Mouse (Mus musculus): Measurements from ENCODE around the gene Msi2.
A peak's percentile ranks its signal among the peaks of the same experiment; 100 is the strongest.

Gene Msi2

DNA sequence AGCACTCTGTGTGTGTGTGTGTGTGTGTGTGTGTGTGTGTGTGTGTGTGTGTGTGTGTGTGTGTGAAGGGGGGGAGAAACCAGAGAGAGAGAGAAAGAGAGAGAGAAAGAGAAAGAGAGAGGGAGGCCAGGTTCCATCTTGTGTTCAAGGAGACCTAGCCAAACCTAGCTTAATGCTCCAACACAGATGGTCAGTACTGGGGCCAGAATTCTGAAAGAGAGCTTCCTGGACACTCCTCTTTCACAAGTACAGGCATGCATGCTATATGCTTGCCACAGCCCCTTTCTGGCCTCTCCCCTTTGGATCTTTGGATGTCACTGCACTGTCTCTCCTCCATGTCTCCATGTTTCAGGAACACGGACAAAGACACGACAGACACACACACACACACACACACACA, 41.7 kb downstream of the Msi2 start:
- DNase-seq (ENCODE audit: low spot score in 2 of 2) = no peak

DNA sequence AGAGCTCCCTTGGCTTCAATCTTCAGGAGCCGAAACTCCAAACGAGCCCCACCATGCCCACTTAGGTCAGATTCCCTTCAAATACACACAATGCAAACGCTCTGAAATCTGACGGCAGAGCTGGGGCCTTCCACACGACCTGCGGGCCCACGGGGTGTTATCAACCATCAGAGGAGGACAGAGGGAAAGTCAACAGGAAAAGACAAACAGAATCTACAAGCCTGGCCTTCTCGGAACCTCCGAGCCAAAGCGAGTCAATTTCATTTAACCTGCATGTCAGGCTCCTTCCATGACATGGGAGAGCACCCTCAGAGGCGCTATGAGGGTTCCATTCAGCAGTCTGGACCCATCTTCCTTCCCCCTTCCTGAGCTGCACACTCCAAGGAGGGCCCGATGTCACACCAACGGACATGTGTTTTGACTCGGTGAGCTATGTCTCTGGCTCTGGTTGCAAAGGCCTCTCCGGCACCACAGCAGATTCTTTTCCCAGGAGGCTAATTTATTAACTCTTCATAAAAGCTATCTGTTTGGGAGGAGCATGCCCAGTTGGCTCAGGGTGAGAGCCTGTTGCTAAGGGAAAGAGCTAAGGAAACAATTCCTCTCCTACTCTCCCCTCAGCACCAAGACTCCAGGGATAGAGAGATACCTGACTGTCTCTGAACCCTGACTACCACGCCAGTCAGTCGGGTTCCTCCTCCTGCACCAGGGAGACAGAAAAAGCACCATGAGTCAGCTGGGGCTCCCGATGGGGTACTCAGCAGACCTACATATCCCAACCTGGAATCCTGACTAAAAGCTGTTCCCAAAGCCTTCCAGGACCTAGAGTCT, 42.6 kb downstream of the Msi2 start:
- no peak for DNase-seq (ENCODE audit: low spot score in 2 of 2)

DNA sequence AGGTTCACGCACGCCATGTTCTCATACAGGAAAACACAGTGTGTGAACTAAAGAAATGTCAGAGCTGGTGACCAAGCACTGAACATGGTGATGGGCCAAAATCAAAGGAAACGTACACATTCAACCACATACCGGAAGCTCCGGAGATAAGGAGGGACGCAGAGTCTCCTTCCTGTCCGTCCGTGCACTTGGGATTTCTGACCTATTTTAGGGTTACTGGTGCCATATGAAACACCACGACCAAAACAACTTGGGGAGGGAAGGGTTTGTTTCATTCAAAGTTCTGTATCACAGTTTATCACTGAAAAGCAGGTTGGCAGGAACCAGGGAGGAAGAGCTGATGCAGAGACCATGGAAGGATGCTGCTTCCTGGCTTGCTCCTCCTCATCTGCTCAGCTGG, 44.2 kb downstream of the Msi2 start:
- no peak for DNase-seq (ENCODE audit: low spot score in 2 of 2)

DNA sequence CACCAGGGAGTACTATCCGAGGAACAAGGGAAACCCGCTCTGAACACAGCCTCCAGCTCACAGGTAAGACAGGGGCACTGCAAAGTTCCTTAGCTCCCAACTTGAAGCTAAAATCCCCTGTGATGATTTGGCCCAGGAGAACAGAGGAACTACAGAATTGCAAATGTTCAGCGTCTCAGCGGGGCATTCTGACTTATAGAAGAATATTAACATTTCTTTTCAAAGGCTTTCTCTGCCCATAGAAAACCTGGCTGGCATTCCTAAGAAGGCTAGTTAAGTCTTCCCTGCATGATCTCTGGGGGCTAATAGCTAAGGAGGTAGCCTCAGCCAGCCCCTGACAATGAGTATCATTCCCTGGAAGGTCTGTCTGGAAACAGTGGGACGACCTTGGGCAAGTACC, 47.4 kb downstream of the Msi2 start:
- DNase-seq (ENCODE audit: low spot score in 2 of 2) = no peak

DNA sequence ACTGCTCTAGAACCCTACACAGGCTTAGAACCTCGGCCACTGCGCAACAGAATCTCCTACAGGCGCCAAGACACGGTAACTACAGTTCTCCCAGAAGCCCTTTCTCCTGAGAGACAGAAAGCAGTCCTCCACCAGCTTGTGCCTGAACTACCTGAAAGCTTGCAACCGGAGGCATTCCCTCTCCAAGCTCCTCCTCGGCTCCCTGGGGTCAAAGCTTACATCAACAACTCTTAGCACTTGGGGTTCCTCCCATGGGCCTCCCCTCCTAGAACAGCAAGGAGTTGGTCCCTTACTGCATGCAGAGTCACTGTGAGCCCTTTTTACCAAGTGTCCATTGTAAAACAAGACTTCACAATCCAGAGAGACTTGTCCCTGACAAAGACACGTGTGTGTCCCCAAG, 49.2 kb downstream of the Msi2 start:
- no peak for DNase-seq (ENCODE audit: low spot score in 2 of 2)

DNA sequence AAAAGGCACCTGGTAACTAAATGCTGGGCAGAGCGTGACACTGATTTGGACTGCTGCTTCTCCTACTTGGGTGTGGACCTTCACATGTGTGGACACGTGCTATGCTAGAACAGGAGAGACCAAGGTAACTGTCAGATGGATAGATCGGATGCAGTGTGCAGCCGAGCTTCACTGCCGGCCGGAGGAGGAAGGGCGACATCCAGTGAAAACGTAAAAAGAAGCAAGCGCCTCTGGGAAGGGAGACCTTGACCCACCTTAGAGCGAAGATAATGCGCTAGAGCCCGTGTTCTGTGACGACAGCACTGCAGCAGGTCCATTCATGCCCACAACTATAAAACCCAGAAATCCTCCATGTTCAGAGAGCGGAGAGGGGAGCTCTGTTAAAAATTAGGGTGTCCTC, 50.0 kb downstream of the Msi2 start:
- no peak for DNase-seq (ENCODE audit: low spot score in 2 of 2)

DNA sequence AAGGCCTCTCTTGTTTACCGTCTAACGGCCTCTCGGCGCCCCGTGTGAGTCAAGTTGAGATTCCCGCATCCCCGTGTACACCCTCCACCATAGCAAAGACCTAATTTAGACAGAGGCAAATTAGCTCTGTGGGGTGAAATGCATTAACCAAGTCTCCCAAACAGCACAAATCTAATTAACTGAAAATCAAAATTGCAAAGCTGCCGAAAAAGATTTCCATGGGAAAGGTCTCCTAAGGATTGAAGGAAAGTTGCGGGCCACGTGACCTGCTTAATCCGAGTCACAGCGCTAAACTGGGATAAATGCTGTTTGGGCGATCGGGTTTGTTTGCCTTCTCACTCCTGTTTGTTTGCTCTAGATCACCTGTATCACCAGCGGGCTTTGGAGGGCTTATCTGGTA, 52.5 kb downstream of the Msi2 start:
- no peak for DNase-seq (ENCODE audit: low spot score in 2 of 2)

DNA sequence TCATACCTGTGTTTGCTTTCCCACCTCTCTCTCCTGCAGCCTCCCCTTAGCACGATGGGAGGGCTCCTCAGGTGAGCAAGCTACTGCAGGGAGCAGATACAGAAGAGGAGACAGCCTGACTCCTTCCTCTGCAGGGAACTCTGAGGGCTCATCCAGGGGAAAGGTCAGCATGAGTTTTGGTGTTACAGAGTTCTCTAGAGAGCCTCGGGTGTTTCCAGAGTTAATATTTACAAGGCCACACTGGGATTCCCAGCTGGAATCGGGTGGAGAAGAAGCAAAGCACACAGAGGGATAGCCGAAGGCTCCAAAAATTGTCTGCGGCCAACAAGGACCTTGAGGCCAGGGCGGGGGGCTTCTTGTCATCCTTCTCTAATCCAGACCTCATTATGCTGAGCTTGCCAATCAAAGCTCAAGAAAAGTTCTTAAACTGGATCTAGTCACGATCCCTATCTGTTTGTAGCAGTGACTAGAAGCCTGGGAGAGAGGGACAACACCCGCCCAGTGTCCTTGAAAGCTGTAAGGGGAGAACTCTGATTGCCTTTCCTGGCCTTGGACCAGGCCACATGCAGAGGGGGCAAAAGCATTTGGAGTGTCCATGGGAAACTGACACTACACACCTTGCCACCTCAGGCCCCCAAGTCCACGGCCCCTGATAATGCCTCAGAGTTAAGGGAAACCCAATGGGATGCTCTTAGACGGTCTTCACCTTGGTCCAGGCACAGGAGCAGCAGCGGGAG, 56.7 kb downstream of the Msi2 start:
- DNase-seq (ENCODE audit: low spot score in 2 of 2) = no peak

DNA sequence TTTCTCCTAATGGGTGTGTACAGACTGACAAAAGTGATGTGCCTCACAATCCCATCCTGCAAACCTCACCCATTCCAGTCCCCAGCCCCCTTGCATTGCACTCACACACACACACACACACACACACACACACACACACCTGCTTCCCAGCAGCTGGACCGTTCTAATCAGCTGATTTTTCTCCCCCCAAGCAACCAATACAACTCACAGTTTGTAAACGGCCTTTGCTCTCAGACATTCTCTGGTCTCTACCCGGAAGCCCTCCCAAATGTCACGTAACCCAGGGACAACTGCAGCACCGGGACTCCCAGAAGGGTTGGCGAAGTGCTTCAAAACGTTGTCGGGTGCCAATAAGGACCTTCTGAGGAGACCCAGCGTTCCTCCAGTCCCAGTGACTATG, 57.9 kb downstream of the Msi2 start:
- DNase-seq (ENCODE audit: low spot score in 2 of 2) = no peak

DNA sequence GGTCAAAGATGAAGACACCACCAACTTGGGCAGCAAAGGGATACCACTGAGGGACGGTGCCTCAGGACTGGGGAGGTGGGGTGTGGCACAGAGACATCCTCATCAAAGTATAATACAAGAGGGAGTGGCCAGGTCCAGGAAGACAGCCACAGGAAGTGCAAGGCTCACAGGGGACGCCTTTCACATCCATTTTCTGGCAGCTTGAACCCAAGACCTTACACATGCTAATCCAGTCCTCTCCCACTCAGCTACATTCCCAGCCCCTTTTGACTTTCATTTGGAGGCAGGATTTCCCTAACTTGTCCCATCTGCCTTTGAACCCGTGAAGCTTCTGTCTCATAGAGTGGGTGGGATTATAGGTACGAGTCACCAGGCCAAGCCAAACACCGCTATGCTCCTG, 59.4 kb downstream of the Msi2 start:
- no peak for DNase-seq (ENCODE audit: low spot score in 2 of 2)

DNA sequence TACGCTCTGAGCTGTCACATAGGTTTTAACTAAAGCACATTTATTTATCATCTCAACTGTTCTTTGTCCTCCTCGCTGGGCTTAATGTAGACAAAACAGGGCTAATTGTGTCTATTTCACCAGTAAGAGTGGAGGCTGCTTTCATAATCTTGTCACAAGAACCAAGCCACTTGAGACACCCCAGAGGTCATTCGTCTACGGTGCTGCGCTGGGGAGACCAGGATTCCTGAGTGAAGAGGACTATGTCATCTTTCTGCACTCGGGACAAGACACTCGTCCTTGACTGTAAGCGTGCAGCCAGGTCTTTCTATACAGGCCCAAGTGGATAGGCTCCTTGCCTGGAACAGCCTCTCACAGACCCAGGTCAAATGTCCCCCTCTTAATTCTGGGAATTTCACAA, 62.5 kb downstream of the Msi2 start:
- no peak for DNase-seq (ENCODE audit: low spot score in 2 of 2)

DNA sequence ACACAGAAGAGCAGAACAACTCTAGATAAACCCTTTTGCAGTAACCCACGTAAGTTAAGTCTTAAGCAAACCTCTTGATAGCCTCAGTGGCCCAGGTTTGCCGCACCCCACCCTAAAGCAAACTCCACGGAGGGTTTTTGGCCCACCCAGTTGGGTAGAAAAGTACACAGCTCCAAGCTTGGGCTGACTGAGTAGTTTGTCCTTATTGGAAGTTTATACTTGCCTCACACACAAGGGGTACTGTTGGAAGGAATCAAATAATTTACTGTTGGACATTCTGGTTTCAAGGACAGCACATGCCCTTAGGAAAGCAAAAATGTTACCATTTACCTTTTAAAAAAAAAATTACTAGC, 63.1 kb downstream of the Msi2 start:
- no peak for DNase-seq (ENCODE audit: low spot score in 2 of 2)

DNA sequence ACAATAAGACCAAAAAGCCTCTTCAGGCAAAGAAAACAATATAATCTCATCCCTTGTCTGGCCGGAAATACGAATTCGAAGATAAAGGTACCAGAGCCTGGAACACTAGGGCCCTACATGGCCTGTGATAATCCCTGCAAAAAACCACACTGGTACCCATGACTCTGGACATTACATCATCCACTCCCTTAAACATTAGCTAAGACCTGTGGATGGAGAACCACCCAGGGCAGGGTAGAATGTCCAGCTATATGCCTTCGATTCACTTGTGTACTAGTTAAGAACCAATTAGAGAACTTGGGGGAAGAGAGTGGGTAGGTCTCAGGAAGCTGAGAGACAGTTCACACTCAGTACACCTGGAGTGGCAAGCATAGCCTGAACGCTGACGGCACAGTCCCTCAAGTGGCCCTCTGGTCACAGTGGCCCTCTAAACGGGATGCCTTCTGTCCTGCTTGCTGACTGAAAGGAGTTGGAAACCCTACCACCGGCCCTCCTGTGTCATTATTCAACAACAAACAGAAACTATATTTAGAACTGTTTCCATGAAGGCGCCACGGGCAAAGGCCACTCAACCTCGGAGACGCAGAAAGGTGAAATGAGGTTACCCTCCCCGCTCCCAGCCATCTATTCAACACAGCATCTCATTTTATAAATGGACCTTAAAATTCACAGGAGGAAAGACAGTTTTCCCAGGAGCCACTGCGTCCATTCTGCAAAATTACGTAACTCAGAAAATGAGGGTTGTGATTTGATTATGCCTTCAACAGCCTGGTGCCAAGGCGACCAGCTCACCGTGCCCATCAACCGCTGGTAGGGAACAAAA, 63.7 kb downstream of the Msi2 start:
- no peak for DNase-seq (ENCODE audit: low spot score in 2 of 2)

DNA sequence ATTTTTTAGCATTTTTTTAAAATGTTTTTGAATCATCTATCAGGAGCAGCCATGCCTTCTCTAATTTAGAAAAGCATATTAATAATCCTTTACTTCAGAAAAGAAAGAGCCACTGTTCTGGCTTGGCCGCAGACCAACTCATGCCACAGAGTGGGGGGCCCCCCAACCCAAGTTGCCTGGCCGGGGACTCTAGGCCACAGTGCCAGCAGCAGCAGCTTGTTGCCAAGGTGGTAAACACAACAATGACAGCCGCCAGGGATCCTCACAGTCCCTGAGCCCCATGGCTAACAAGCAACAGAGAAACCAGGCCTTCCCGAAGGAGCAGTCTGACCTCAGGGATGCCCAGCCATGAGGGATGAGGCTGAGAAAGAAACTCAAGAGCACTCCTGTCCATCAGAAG, 68.0 kb downstream of the Msi2 start:
- DNase-seq (ENCODE audit: low spot score in 2 of 2) = peak; percentile 34 to 74

DNA sequence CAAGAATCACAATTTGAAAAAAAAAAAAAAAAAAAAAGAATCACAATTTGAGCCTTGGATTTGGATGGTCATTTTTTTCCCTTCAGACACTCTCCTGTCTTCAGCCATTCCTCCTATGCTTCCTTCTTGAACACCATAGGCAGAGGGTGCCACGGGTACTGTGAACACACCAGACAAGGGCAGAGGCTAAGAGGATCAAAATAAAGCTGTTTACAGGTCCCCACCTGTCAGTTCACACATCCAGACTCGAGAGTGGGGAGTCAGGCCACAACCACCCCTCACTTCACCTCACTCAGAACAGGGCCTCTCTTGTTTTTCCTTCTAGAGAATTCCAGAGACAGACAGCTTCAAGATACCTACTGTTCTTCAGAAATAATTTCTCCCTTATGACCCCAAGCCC, 69.3 kb downstream of the Msi2 start:
- no peak for DNase-seq (ENCODE audit: low spot score in 2 of 2)

DNA sequence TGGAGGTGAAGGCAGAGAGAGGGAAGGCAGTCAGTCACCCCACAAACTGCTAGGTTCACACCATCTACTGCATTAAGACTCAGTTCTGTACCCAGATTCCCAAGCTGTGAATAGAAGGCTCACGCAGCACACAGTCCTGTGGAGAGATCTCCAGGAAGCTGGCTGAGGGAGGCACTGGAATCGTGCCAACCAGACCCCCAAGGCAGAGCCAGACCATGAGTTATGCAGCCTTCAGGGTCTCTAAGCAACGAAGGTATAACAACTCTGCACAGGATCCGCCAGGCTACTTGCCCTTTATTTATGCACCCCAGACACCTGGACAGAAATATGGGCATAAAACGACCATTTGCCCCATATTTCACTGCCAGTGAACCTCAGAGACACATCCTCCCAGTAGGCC, 69.9 kb downstream of the Msi2 start:
- no peak for DNase-seq (ENCODE audit: low spot score in 2 of 2)

DNA sequence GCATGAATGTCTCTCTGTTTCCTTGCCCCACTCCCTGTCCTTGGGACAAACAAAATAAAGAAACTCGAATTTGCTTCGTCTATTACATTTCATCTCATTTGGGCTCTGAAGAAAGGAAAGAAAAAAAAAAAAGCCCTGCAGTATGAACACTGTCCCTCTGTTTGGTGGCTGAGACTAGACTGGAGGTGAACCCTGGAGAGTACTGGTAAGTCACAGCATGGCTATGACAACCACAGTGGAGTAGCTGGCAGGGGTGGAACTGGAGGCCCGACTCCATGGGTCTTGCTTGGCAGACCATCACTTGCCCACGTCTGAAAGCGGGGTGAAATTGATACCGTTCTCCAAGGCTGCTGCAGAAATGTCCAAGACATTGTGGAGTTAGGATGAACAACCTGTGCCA, 71.8 kb downstream of the Msi2 start:
- DNase-seq (ENCODE audit: low spot score in 2 of 2) = no peak

DNA sequence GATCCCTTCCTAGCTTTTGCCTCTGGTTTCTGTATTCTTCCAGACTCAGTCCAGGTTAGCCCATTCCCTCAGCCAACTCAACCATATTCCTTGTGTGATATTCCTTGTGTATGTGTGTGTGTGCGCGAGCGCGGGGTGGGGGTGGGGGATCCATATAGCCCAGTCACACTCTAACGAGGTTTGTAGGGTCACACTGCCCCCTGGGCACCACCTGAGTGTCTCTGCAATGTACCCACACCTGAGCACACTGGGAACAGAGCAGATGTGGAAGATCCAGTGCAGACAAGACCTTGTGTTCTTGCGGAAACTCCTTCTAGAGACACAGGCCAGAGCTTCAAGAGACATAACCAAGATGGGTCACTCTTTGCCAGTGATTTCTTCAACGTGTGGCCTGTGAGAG, 72.5 kb downstream of the Msi2 start:
- no peak for DNase-seq (ENCODE audit: low spot score in 2 of 2)

DNA sequence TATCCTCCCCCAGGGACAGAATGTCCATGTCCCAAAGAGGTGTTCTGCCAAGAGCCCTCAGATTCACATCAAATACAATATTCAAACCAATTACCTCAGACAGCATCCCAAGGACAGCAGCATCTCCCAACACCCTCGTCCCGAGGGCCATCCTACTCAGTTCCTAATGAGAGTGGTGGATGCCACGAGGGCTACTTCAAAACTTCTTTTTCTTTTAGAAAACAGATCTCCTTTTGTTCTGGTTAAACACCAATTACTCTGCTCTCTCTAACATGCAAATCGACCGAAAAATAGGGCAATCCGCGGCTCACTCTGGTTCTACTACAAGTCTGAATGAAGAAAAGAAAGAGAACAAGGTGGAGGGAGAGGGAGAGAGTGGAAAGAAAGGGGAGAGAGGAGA, 73.6 kb downstream of the Msi2 start:
- DNase-seq (ENCODE audit: low spot score in 2 of 2) = no peak

DNA sequence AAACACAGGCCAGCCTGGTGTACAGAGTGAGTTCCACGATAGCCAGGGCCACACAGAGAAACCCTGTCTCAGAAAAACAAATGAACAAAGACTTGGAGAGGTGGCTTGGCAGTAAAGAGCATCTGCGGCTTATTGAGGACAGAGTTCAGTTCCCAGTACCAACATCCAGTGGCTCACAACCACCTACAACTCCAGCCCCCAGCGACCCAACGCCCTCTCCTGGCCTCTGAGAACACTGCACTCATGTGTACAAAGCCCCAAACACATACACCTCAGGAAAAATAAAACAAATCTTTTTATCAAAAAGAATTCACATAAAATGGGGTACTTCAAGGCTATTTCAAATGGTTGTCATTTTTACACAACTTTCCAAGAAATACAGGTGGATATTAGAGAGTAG, 78.5 kb downstream of the Msi2 start:
- DNase-seq (ENCODE audit: low spot score in 2 of 2) = no peak

DNA sequence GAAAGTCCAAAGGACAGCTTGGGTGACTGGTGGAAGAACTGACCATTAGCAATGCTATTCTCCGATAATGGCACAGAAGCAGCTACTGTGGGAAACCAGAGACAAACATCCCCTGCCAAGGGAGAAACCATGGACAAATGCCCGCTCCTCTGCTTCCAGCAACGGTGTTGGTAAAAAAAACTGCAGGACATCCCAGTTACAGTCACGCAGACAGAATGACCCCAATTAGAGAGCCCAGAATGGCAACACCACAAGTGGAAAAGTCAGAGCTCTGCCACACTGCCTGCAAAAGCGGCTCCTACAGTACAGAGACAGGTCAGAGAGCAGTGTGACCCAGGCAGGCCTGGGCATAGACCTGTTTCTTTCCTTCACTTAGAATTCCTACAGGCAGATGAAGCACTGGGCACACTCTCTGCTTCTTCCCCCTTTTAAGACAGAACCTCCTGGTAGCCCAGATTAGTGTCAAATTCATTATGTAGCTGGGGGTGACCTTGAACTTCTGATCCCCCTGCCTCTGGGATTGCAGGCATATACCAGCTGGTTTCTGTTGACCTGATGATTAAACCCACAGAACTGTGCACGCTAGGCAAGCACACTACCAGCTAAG, 79.3 kb downstream of the Msi2 start:
- no peak for DNase-seq (ENCODE audit: low spot score in 2 of 2)

DNA sequence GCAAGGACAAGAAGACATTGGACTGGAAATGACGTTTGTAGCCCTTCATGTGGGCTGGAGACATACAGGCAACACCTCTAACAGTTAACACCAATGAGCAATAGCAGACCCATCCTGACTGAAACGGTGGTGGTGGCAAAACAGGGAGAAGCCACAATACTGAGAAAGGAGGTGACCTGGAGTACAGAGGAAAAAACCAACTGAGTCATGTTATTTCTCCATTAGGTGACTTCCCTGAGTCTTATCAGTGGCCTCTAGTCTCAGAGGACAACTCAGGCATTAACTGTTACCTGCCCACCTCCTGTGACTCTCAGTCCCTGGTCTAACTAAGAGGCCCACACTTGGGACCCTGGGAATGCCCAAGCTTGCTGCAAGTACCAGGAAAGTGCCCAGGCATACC, 80.1 kb downstream of the Msi2 start:
- DNase-seq (ENCODE audit: low spot score in 2 of 2) = no peak
